Mouse (Mus musculus) megakaryocyte, embryonic 14.5 days (primary cell): ENCODE results near the gene Tulp3.

ENCODE experiments used
- FLI1 ChIP-seq: IDR thresholded peaks from 2 replicates; pipeline ENCODE4 v1.6.1; 2012; ENCODE audit warnings: low read length, inconsistent platforms, mixed read lengths
- GATA1 ChIP-seq: IDR thresholded peaks from 3 replicates; pipeline ENCODE4 v1.6.1; 2012; ENCODE audit warnings: mixed read lengths, low read length, inconsistent platforms, borderline replicate concordance

GRCm38 (mm10) chr6:128301458-128301857 is 54.2 kb downstream of the Tulp3 start:
- TF ChIP-seq GATA1 (no peak), FLI1 (no peak)
